Mouse (Mus musculus): Measurements from ENCODE around the gene Nlgn2.

The Nlgn2 gene

DNA sequence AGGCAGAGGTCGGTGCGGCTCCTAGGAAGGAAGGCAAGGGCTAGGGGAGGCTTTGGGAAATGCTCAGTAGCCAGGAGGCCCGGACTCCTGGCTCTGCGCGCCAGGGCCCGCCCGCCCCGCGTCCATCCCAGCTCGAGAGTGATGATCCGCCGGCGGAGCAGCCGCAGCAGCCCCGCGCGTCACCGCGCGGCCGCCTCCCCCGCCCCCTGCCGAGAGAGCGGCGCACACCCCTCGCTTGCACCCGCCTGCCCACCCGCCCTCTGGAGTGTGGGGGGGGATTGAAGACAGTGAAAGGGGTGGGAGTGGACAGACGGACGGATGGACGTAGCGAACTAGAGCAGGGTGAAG is at the start of gene Nlgn2:
TSS of gene Nlgn2 (minus strand) at position 181 of the 348 bp plus-strand sequence.
- no peak for DNase-seq (ENCODE audit: low spot score)

DNA sequence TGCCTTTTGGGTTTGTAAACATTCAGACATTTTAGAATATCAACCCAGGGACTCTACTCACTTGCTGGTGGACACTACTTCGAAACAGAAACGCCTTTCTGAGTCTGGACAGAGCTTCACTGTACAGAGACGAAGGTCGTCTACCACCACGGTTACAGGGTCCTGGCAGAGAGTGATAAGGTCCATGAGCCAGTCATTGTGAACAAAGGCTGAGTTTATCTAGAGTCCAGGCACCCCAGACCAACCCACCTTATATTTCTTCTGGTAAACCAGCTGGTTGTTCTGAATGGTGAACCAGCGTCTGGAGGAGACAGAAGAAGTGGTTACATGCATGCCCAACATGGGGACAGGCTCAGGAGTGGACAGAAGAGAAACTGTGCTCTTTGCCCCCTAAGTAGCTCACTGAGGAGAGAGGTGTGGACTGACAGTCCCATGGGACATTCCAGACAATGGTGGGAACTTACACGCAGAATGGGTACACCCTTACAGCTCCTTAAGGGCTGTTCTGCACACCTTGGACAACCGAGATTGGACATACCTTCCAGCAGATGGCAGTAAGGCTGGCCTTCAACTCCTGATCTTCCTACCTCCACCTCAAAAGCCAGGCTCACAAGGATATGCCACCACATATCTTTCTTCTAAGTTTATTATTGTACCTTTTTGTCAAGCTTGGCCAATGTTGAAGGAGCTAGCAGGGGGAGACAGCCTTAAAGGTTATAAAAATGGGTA is 49.5 kb upstream of the Nlgn2 start:
- no peak for DNase-seq (ENCODE audit: low spot score)

DNA sequence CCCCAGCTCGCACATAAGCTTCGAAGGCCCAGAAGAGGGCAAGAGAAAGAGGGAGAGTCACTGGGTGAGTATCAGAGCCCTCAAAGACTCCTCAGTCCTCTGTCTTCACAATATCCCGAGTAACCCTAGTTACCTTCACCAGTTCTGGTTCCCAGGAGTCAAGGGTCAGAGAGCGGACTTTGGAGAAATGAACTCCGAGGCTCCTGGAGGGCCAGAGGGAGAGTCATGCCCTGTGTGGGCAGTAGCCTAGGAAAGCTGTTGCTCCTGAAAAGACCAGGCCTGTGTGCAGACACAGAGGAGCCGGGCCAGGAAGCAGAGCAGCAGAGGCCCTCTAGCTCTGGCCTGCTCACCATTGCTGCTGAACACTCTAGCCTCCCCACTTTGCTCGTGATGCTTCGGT is 47.1 kb upstream of the Nlgn2 start:
- no peak for DNase-seq (ENCODE audit: low spot score)

DNA sequence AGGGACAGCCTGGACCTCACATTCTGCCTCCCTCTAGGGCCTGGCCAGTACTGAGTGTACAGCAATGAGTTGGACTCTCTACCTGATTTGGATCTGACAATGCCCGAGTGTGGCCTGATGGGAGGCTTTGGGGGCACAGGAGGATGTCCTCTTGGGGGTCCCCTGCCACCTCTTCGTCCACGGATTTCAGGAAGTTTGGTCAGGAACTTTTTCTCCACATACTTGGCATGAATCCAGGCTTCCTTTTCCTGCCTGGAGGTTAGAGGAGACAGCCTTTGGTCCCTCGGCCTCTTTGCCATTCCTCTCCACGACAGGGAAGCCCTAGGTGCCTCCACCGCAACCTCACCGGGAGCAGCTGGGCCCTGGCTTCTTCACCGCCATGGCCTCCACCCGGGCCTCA is 46.7 kb upstream of the Nlgn2 start:
- no peak for DNase-seq (ENCODE audit: low spot score)

DNA sequence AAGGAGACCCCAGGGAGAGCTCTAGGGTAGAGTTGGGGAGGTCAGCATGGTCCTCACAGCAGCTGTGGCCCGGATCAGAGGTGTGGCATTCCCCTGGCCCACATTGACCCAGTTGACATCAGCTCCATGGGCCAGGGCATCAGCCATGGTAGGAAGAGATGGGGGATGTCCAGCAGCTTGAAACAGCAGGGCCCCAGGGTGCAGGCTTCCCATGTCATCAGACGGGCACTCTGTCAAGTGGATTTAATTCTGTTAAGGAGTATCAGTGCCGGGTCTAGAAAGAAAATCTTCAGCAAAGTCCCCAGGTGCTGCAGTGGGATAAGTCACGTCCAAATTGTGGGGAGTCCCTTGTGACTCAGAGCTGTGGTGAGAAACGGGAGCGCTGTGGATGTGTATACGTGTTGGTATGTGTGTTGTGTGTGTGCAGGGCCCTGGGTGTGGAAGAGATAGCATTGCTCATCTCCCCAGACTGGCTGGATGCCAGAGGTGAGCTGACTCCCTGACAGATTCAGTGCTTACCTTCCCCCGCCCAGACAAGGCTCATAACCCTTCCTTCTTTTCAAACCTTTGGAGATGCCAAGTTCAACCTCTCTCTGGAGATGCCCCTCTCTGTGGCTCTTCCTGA is 46.1 kb upstream of the Nlgn2 start:
- DNase-seq (ENCODE audit: low spot score) = no peak

DNA sequence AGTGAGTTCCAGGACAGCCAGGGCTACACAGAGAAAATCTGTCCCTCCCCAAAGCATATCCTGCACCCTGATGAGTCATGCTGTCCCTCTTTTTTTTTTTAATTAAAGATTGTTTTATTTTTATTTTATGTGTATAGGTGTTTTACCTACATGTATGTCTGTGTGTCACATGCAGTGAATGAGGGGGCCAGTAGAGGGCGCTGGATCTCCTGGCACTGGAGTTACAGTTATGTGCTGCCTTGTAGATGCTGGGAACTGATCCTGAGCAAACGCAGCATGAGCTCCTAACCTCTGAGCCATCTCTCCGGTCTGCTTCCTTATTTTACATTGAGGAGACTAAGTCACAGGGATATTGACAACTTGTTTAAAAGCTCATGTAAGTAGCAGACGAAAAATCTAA is 45.5 kb upstream of the Nlgn2 start:
- no peak for DNase-seq (ENCODE audit: low spot score)

DNA sequence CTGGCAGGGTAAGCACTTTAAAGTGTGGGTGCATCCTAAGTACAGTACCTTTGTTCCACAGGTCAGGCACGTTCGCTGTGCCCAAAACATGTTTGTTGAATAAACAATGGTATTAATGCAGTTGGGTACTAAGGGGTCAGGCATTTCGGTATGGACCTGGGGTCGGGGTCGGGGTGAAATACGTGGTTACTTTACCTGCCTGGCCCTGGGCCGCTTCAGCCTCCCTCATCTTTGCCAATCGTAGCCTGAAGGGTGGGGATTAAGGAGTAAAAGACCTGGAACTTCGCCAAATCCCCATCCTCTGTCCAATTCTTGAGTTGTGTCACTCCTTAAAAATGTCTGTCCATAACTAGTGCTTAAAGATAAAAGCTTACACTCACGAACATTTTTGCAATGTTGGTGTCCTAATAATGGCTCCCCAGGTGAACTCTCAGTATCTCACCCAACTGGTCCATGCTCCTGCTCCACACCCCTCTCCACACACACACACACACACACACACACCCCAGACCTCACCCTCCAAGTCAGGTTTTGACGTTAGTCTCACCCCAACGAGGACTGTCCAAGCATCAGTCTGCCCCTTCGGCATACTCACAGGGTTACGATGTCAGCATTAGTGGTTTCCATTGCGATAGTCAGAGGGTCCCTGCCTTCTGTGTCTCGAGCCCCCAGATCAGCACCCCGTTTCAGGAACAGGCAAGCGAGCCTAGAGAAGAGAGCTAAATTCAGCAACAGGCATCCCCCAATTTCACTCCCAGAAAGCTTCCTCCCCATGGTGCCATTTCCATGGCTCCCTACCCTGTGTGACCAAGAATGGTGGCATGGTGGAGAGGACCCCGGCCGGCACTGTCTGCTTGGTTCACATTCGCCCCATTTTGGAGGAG is 44.4 kb upstream of the Nlgn2 start:
- no peak for DNase-seq (ENCODE audit: low spot score)

DNA sequence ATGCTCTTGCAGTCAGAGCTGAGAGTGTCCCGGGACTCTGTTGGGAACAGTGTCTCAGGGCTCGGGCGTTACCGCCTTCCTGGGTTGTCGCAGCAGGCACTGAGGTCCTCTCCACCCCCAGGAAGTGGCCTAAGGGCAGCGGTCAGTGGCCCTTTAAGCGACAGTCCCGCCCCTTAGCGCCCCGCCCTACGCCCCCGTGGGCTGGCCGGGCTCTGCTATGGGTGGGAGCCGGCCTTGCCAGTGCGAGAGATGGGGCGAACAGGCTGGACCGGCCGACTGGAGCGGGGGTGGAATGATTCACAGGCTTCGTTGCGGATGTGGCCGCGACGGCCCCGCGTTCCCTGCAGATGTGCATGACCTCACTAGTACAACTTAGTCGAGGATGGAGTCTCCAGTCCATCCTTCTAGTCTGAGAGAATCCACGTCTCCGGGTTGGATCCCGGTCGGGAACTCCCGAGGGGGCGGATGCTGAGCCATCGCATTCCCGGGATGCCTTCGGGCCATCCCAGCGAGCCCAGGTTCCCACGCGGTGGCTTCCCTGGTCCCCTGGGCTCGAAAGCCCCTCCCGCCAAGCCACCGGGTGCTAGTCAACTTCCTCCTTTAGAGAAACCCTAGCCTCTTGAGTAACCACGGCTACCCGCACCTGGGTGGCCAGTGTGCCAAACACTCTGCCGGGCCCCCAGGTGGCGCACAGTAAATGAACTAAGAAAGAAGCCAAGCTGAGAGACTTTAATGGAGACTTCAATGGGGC is 43.4 kb upstream of the Nlgn2 start, which contains the start of gene Kctd11:
TSS of gene Kctd11 (minus strand) at position 554 of the 751 bp plus-strand sequence.
- peak; percentile 82 for DNase-seq (ENCODE audit: low spot score)

DNA sequence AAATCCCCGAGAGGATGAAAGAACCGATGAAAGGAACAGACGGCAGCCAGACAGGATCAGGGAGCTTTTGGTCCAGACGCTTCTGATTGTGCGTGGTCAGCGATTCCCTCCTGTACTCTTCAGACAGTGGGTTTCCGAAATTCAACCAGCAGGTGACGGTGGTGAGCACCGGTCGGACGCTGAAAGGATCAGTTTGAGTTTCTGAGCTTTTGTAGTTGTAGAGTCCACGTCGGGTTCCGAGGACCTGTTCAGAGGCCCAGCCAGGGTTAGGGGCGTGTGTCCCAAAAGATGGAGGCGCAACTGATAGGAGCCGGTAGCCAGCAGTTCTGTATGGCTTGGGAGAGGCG is 42.9 kb upstream of the Nlgn2 start:
- DNase-seq (ENCODE audit: low spot score) = no peak

DNA sequence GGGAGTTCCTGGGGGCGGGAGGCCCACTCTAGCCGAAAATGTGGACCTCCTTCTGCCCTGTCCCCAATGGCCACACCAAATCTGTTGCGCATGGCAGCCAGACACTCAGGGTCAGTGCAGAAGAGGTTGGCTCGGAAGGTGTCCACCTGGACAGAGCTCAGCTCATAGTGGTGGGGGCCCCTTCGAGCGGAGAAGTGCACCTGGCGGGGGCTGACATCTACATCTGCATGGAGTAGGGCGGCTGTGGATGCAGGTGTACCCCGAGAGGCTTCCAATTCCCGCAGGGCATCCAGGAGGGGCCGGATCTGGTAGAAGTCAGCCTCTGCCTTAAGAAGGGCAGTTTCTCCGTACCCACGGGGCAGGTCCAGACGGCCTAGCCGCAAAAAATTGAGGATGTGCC is 42.1 kb upstream of the Nlgn2 start:
- no peak for DNase-seq (ENCODE audit: low spot score)

DNA sequence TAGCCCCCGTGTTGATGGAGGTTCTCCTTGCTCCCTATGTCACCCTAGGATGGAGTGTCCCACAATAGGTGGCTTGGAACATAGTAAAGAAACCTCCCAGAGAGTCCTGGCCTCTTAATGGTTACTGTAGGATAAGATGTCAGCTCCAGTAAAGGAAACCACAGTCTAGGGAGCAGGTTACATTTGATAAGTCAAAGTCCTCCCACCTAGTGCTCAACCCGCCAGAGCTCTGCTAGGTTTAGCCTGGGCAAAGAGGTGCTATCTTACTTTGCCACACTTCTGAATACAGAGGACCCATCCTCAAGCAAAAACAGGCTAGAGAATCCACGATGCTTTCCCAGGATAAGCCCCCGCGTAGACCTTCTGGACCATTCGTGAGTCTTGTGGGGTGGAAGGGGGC is 41.4 kb upstream of the Nlgn2 start:
- no peak for DNase-seq (ENCODE audit: low spot score)

DNA sequence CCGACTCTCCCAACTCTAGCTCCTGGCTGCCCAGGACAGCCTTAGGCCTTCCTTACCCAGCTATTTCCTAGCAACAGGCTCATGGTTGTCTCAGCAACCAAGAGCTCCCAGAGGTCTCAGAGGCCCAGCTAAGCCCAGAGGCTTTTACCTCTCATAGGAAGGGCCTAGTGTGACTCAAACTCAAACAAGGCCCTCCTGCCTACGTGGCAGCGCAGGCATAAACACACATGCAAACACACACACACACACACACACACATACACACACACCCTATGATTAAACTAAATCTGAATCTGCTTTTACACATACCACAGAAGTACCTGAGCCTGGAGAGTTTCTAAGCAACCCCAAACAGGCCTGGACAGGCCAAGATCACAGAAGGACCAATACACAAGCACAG is 40.8 kb upstream of the Nlgn2 start:
- DNase-seq (ENCODE audit: low spot score) = no peak

DNA sequence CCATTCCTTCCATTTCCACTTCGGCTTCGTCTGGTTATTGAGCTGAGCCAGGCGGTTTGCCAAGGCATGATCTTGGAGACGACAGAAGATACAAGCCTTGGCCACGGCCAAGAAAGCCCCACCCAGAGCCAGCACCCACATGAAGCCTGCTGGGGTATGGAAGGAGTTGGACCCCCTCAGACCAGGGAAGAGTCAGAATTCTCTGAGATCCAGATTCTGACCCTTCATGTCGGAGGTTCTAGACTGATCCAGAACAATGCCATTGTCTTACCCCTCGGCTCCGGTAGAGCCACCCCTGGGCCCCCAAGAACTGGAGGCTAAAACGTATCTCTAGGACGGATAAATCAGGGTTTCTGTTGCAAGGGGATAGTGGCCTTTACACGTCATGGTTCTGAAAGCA is 40.3 kb upstream of the Nlgn2 start, which contains the start of gene Tmem95:
TSS of gene Tmem95 (minus strand) at position 141 of the 400 bp plus-strand sequence.
- DNase-seq (ENCODE audit: low spot score) = no peak

DNA sequence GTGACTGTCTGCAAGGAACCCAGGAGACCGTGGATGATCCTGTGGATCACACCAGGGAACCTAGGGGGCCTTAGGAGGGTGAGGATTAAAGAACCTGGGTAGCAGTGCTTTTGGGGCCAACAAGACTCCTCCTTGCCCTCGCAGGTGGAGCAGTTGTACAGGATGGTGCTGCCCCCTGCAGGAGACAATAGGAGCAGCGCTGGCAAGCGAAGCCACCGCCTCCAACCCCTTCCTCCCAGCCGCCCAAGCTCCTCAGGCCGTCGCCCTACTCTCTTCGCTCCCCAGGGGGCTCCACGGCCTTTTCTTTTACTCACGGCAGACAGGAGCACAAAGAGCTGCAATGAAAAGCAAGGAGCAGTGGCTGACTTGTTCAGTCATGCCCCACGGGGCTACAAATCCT is 39.3 kb upstream of the Nlgn2 start:
- DNase-seq (ENCODE audit: low spot score) = peak; percentile 87

DNA sequence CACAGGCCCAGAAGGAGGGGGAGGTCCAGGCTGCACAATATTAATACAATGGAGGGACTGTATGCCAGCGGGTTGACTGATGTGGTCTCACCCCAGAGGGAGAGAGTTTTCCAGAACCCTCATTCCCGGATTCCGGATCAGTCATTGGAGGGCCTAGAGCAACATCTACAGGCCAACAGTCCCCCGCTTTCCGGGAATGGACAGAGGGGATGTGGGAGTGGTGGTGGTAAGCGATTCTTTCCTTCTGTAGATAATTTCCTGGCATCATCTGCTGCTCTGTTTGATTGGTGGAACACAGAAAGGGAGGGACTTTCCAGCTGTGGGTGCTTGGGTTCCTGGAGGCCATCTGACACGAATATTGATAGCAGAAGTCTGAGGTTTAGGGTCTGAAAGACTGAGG is 38.6 kb upstream of the Nlgn2 start:
- no peak for DNase-seq (ENCODE audit: low spot score)

DNA sequence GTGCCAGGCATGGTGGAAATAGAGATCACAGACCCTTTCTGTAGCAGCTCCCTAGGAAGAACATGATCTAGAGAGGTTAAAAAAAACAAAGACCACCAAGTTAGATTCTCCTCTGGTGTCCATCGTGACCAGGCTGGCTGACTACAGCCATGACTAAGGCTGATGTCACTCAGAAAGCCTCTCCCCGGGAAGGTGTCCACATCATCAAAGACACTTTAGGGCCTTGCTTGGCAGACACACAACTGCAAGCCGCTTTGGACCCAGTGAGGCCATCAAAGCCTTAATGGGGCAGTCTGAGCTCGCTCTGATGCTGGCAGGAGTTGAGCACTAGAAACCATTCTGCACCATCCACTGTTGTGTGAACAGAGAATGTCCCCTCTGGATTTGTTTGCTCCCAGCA is 34.9 kb upstream of the Nlgn2 start:
- no peak for DNase-seq (ENCODE audit: low spot score)

DNA sequence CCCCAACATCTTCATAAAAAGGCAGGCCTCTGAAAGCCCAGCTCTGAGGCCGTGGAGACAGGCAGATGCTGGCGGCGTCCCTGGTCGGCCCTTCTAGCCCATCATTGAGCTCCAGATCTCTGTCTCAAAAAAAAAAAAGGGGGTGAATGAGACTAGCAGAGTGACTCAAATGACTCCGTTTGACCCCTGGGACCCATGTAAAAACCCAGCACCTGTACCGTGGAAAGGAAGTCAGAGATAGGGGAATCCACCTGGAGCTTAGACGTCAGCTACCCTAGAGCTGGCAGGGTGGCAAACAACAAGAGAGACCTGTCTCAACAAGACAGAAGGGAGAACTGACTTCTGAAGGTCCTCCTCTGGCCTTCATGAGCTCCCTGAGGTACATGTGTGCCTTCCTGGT is 34.2 kb upstream of the Nlgn2 start:
- no peak for DNase-seq (ENCODE audit: low spot score)

DNA sequence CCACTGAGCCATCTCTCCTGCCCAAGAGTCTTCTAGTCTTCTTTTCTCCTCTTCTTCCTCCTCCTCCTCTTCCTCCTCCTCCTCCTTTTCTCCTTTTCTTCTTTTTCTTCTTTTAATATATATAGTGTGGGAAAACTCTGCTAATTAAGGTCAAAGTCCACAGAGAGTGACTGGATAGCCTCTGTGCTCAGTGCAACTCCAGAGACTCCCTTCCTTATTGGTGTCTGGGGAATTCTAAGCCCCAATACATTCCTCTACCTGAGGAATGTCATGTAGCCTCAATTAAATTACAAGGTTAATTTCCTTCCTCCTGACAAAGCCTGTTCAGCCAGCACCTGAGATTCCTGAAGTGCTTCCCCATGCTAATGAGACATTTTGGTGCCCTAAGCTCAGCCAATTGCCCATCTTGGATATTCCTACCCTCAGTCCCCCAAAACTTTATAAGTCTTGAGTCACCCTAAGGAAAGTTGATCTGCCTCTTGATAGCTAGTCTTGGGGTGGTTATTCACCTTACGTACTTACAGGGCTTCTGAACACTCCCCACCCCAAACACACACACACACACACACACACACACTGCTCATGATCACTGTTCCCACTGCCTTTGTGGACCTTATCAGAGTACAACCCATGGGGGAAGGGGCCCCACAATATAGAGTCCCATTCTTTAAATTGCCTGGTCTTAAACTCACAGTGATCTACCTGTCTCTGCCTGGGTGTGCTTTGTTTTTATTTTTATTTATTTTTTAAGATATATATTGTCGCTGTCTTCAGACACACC is 32.9 kb upstream of the Nlgn2 start:
- DNase-seq (ENCODE audit: low spot score) = no peak

DNA sequence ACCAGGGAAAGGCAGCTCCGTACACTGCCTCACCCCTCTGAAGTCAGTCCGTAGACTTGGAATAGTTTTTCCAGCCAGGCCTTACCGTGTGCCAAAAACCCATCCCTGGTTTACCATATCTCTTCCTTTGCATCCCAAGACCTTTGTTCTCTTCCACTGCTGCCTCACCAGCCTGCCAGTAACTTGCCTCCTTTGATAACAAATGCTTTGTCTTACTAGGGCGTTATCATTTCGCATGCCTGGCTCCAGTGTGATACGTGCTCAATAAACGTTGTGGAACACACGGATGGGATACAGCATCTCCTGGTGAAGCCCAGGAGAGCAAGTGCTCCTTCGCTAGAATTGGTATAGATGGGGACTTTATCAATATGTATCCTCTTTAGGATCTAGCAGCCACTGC is 29.8 kb upstream of the Nlgn2 start:
- no peak for DNase-seq (ENCODE audit: low spot score)

DNA sequence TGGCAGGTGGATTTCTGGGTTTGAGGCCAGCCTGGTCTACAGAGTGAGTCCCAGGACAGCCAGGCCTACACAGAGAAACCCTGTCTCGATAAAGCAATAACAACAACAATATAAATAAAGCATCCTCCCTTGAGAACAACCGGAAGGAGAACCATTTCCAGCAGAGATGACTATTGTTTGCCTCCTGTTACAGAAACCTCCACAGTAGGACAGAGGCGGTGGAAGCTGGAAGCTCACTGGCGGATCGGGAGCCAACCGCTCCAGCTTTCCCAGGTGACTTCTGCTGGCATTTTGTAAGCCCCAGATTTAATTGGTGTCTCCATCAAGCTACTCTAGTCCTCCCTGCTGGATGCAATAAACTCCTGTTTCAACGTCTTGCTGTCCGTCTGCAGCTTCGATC is 28.0 kb upstream of the Nlgn2 start:
- no peak for DNase-seq (ENCODE audit: low spot score)

DNA sequence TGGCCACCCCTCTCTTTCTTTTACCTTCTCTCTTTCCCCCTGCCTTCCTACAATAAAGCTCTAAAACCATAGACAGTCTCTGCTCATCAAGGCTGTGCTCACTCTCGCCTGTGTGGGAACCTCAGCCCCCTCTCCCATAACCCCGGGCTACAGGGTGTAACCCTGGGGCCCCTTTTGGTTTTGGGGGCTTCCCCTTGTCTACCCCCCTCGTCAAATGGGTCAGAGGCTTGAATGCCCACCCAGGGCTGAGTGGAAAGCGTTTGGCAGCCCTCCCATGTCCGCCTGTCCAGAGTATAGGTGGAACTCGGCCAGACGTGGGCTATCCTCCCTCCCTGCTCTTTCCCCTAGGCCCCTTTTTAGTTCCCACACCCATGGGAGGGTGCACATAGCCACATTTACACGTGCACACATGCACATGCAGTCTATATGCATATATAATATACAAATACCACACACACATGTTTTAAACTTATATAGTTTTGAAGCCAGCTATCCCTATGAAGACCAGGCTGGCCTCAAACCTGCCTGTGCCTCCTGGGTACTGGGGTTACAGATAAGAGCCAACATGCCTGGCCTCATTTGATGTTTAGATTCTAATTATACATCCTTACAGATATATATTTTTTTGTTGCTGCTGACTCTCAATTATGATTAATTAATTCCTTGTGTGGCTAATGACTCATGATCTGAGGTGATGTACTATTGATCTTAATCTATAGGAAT is 26.7 kb upstream of the Nlgn2 start:
- DNase-seq (ENCODE audit: low spot score) = no peak
